Mouse (Mus musculus) testis, postnatal 10 days (tissue): ENCODE results near the gene Ppp1r36.
A peak's percentile ranks its signal among the peaks of the same experiment; 100 is the strongest.

Source experiments
- DNase-seq: peaks from one replicate; pipeline ENCODE4 v3.0.0; 2021; ENCODE audit warnings: low spot score

Ppp1r36 gene

DNA sequence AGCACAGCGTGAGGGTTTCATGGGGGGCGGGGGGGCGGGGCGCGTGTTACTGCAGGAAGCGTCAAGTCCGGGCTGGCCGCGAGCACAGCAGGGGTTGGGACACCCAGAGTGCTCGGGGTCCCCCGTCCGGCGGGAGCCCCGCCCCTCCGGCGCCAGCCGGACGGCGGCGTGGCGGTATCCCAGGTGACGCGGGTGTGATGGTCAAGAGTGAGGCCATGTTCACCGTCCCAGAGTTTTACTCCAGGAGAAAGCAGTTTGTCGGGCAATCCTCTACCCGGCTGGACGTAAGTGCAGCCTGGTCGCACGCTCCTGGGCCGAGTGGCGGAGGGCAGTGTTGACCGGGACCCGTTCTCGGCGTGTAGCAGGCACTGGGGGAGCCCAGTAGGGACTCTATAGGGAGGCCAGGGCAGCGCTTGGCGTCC lies at the start of gene Ppp1r36:
Ppp1r36 (plus strand) TSS at position 106 of the 422 bp plus-strand sequence.
- DNase-seq = peak; percentile 54

DNA sequence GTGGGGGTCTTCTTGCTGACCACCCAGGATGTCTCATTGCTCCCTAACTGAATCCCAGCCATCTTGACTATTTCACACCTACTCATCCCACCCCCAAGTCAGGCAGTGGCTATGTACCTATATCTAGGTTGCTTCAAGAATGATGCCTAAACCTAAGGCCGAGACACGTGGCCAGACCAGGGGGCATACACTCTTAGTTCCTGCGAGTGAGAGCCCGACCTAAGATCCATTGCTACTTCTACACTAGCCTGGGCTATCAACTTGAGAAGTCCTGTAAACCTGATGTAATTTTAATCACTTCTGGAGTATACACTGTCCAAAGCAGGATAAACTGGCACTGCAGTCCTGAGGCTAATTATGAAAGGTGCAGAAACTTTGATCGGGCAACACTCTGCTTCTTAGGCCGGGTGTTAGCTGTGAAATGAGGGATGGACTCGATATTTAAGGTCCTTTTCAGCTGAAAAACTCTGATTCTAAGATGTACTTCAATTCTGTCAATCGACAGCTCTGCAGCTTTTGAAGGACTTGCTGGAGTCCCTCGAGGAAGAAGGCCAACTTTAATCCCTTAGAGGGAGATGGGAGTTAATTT lies 49.0 kb upstream of the Ppp1r36 start:
- no peak for DNase-seq

DNA sequence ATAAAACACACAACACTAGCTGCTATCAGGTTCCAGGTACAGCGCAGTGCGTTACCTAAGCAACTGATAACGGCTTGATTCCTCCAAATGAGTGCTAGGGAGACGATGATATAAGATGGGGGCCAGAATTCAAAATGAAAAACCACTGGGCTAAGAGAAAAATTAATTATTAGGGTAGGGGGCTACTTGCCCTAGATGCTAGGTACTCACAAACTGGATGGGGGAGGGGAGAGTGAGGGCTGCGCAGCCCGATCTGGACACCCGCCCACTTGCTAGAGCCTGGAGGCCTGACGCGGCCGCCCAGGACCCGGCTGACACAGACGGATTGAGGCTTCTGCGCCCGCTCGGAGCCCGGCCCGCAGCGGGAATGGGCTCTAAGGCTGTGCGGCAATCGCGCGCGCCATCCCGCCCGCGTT lies 48.5 kb upstream of the Ppp1r36 start:
- DNase-seq = peak; percentile 78

DNA sequence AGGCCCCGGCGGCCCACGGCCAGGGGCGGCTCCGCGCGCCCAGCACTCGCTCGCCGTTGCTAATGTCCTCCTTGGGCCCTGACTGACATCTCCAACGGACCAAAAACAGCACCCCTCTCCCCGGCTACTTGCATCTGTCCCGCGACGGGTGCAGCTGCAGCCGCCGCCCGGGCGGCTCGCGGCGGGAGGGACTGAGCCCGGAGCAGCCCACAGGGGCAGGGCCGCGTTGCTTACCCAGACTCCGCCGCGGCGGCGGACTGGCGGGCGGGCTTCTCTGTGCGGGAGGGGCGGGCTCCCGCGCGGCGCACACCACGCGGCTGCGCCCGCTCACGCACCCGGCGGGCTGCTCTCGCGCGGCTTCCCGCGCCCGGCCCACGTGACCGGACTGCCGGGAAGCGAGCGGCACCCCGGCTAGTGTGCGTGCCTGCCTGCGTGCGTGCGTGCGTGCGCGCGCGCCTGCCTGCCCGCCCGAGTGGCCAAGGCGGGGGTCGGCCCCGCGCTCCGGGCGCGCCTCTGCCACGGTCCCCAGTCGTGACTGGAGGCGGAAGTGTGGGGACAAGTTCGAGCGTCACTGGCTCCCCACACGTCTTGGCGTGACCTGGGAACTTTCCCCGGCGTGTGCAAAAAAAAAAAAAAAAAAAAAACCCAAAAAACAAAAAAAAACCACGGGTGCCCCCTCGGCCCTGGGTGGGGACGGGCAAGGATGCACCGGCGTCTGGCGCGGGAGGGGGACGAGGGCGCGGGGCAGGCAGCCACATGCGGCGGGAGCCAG lies 47.9 kb upstream of the Ppp1r36 start, which contains the start of gene Zbtb25:
Zbtb25 (minus strand) TSS at position 397 of the 772 bp plus-strand sequence.
- peak; percentile 88 for DNase-seq

- DNase-seq = peak; percentile 84
Observed at GRCm38 (mm10) chr12:76369978-76370830, 47.1 kb upstream of the Ppp1r36 start, which contains the start of gene Zbtb1. Gene Zbtb1 (plus strand): TSS chr12:76370266.

DNA sequence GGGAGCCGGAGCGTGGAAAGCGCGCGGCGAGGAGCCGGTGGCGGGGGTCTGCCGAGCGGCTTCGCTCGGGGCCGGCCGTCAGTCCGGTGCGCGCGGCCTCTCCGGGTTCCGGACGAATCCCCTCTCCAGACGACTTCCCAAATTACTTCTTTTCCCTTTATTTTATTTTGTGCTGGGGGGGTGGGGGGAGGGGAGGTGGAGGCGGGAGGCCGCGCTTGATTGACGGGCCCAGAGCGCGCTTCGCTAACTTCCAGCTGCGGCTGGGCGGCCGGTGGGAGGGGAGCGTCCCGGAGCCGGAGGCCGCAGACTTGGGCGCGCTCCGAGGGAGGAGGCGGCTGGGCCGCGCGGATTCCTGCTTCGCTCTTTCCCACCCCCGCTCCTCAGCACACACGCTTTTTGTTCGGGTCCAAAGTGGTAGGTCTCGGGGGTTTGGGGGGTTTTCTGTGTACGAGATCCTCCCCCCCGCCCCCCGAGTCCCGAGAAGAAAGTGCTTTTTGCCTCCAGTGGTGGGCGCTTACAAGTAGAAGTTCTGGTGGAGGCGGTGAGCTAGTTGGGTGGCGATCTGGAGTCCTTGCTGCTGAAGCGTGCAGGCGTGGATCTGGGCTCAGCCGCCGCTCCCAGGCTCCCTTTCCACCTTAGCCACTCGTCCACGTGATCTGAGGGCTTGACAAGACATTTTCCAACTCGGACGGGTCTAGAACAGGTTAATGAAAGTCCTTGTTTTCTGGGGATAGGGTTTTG lies 46.3 kb upstream of the Ppp1r36 start:
- peak; percentile 87 for DNase-seq

GRCm38 (mm10) chr12:76372046-76372445 lies 45.3 kb upstream of the Ppp1r36 start:
- no peak for DNase-seq

DNA sequence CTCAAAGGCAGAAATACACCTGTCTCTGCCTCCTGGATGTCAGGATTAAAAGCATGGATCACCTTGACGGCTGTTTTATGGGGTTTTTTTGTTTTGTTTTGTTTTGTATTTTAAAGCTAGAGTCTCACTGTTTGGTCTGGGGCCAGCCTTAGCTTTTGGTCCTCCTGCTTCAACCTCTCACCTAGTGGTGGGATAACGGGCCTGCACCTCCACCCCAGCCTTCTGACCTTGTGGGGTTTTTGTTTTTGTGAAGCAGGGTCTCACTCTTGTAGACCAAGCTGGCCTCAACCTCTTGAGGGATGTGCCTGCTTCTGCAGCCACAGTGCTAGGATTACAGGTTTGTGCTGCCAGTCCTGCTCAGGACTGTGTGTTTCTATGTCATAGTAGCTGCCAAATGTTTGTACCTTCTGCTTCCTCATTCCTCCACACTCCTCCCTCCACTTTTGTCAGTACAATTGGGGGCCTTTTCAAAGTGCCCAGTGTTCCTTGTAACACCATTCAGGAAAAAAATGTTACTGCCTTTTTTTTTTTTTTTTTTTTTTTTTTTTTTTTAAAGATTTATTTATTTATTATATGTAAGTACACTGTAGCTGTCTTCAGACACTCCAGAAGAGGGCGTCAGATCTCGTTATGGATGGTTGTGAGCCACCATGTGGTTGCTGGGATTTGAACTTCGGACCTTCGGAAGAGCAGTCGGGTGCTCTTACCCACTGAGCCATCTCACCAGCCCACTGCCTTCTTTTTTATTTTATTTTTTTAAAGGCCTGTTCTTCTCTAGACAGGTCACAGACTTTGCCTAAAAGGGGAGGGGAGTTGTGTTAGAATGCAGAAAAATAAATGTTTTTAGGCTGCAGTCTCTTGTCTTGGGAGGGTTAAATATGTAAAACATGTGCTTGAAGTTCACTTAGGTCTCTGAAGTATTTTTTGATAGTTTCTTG lies 44.2 kb upstream of the Ppp1r36 start:
- DNase-seq = no peak

- no peak for DNase-seq
Observed at GRCm38 (mm10) chr12:76373991-76374390, 43.3 kb upstream of the Ppp1r36 start.

GRCm38 (mm10) chr12:76374911-76375310 lies 42.4 kb upstream of the Ppp1r36 start:
- no peak for DNase-seq

GRCm38 (mm10) chr12:76375506-76375905 lies 41.8 kb upstream of the Ppp1r36 start:
- no peak for DNase-seq

GRCm38 (mm10) chr12:76376649-76377048 lies 40.7 kb upstream of the Ppp1r36 start:
- no peak for DNase-seq

DNA sequence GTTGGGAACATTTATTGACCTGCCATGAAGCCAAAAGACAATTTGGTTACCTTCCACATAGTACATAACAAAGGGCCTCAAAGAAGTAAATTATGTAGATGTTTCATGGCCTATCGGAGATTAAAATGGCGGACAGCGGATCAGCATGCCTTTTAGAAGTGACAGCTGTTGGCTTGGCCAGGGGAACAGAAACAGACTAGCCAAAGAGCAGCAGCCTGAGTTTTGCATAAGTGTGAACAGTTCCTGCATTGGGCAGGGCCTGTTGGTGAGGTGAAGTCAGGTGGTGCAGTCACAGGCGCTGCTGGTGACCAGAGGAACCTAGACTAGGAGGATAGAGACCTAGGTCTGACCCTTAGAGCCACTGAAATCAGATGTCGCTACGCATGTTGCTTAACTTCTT lies 40.3 kb upstream of the Ppp1r36 start:
- no peak for DNase-seq

- no peak for DNase-seq
Observed at GRCm38 (mm10) chr12:76377726-76378125, 39.6 kb upstream of the Ppp1r36 start.

DNA sequence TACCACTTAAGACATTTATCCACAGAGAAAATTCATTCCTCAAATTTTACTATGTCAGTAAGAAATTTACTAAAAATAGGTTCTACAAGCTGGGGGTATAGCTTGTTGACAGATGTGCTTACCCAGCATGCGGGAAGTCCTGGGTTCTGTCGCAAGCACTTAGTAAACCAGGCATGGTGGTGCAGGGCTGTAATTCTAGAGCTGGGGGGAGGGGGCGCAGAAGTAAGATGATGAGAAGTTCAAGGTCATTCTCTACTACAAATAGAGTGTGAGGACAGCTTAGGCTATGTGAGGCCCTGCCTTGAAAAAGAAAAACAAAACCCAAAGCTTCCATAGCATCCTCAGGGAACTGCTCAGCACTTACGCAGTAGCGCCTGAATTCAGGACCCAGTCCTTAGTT lies 38.8 kb upstream of the Ppp1r36 start:
- no peak for DNase-seq

DNA sequence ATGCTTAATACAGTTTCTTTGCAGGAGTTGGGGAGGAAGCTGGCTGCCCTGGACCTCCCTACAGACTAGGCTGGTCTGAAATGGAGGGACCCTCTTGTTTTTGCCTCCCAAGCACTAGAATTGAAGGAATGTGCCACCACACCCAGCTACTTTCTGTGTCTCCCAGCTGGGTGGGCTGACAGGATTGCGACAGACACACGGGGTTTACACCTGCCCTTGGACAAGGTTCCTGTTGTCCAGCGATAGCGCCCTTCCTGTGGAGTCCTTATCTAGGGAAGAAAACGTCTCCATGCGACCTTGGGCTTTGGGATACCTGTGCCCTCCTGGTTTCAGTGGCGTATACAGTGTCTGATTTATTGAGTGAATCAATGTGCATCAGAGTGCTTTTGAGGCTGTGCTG lies 37.2 kb upstream of the Ppp1r36 start:
- no peak for DNase-seq

- DNase-seq = no peak
Observed at GRCm38 (mm10) chr12:76385342-76385741, 32.0 kb upstream of the Ppp1r36 start.

DNA sequence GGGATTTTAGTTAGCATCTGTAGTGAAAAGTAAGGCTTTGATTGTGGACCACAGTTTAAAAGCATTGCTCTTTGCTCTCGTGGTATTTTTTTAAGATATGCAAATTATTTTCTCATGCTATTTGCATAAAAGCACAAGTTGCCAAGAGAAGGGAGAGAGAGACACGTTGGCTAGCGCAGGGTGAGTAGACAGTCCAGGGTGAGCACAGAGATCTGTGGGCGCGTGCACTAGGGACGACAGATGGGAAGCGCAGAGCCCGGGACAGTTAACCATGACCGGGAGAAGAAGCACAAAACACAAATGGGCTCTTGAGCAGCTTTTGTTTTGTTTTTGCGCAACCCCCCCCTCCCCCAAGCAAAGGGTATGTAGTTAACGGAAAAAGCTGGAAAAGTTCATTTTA lies 28.5 kb upstream of the Ppp1r36 start:
- DNase-seq = no peak

DNA sequence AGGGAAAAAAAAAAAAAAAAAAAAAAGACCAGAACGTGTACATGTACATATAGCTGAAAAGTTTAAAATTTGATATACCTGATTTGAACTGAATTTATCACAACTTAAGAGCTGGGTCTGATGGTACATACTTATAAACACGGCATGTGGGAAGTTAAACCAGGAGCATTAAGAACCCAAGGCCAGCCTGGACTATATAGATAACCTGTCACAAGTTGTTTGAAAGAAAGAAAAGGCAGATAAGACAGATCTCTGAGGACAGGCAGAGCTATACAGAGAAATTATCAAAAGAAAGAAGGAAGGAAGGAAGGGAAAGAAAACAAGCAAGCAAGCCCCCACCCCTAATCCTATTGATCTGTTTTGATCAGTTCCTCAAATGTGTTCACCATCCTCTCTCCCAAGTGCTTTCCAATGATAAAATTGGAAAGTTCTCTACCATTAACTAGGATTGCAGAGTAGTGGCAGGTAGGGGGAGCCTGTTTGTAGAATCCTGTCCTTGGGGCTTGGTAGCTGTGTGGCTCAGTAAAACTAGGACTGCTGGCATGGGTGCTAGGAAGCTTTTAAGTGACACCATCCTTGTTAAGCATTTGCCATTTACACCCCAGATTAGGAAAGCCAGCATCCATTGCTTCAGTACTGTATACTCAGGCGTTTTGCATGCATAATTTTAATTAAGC lies 25.6 kb upstream of the Ppp1r36 start:
- DNase-seq = no peak

- DNase-seq = no peak
Observed at GRCm38 (mm10) chr12:76392979-76393378, 24.4 kb upstream of the Ppp1r36 start.
